Mouse (Mus musculus) heart, adult 11 months (tissue): ENCODE measurements around the gene Ccdc86.

Source experiments
- DNase-seq: peaks from one replicate; pipeline ENCODE4 v3.0.0; 2022

The Ccdc86 gene

GRCm38 (mm10) chr19:10948416-10948815 lies 650 bp downstream of the Ccdc86 start:
- peak; percentile 92 for DNase-seq

- no peak for DNase-seq
Measured at GRCm38 (mm10) chr19:10947219-10947618, 1.8 kb downstream of the Ccdc86 start.

GRCm38 (mm10) chr19:10946506-10946905 lies 2.6 kb downstream of the Ccdc86 start:
- DNase-seq: no peak

GRCm38 (mm10) chr19:10943955-10944354 lies 5.1 kb downstream of the Ccdc86 start:
- no peak for DNase-seq

- DNase-seq: no peak
Measured at GRCm38 (mm10) chr19:10940801-10941457, 8.1 kb downstream of the Ccdc86 start.

GRCm38 (mm10) chr19:10940097-10940800 lies 8.8 kb downstream of the Ccdc86 start:
- DNase-seq: peak; percentile 92

- no peak for DNase-seq
Measured at GRCm38 (mm10) chr19:10938771-10939170, 10.3 kb downstream of the Ccdc86 start.

GRCm38 (mm10) chr19:10937110-10937563 lies 11.9 kb downstream of the Ccdc86 start, which contains the start of gene Ptgdr2:
TSS of gene Ptgdr2 (plus strand) at chr19:10937160.
- no peak for DNase-seq

- no peak for DNase-seq
Measured at GRCm38 (mm10) chr19:10936077-10936476, 13.0 kb downstream of the Ccdc86 start.

GRCm38 (mm10) chr19:10935029-10935428 lies 14.0 kb downstream of the Ccdc86 start:
- DNase-seq: no peak

GRCm38 (mm10) chr19:10930641-10931040 lies 18.4 kb downstream of the Ccdc86 start:
- DNase-seq: no peak

GRCm38 (mm10) chr19:10926666-10927065 lies 22.4 kb downstream of the Ccdc86 start:
- no peak for DNase-seq

- DNase-seq: no peak
Measured at GRCm38 (mm10) chr19:10926123-10926621, 22.9 kb downstream of the Ccdc86 start.

- no peak for DNase-seq
Measured at GRCm38 (mm10) chr19:10924220-10924619, 24.8 kb downstream of the Ccdc86 start.

- DNase-seq: no peak
Measured at GRCm38 (mm10) chr19:10921058-10921457, 28.0 kb downstream of the Ccdc86 start.

GRCm38 (mm10) chr19:10920532-10920931 lies 28.5 kb downstream of the Ccdc86 start, which contains the start of gene Zp1:
TSS of gene Zp1 (minus strand) at chr19:10920632.
- DNase-seq: no peak

GRCm38 (mm10) chr19:10918321-10918991 lies 30.6 kb downstream of the Ccdc86 start:
- DNase-seq: no peak

GRCm38 (mm10) chr19:10916506-10916905 lies 32.6 kb downstream of the Ccdc86 start:
- no peak for DNase-seq

GRCm38 (mm10) chr19:10914870-10915269 lies 34.2 kb downstream of the Ccdc86 start:
- DNase-seq: no peak

- DNase-seq: no peak
Measured at GRCm38 (mm10) chr19:10914291-10914690, 34.8 kb downstream of the Ccdc86 start.

- DNase-seq: no peak
Measured at GRCm38 (mm10) chr19:10909087-10909721, 39.9 kb downstream of the Ccdc86 start.

GRCm38 (mm10) chr19:10907891-10908290 lies 41.2 kb downstream of the Ccdc86 start:
- DNase-seq: no peak

GRCm38 (mm10) chr19:10905728-10906000 lies 43.4 kb downstream of the Ccdc86 start:
- DNase-seq: no peak
